Mouse (Mus musculus) megakaryocyte-erythroid progenitor cell, adult 5-6 weeks (primary cell): ENCODE data around the gene Ribc2. TPM values are rescaled to one million over a fixed set of nuclear protein-coding genes. Genes with fewer than 3 reads are reported as not detected.

ENCODE experiments used
- ATAC-seq: replicated peaks from 2 replicates; pipeline ENCODE4 v1.8.0; 2016; ENCODE audit warnings: mild to moderate bottlenecking, inconsistent platforms; ENCODE audit not compliant: severe bottlenecking, poor library complexity, low FRiP score, low TSS enrichment
- total RNA-seq, 2 experiments: library from RNA; stranded (forward) in 1 of 2; stranded (reverse) in 1 of 2; fragments of 200-1000, 215-1000 nt in 1 of 2; fragments of >200 nt in 1 of 2; fragmentation: Nextera tagmentation in 1 of 2; gene quantifications; 2 replicates each; pipeline ENCODE4 v1.2.3; 2014 to 2017

Ribc2 gene
- not detected in 2 replicates for total RNA-seq (2014; fragmentation: Nextera tagmentation)
- total RNA-seq (2017), result not detected in 2 replicates

GRCm38 (mm10) chr15:85131275-85132192 lies at the start of gene Ribc2, which contains the start of gene Smc1b:
Ribc2 (plus strand) TSS chr15:85132078.
Smc1b (minus strand) TSS chr15:85131964.
- ATAC-seq, result no peak

DNA sequence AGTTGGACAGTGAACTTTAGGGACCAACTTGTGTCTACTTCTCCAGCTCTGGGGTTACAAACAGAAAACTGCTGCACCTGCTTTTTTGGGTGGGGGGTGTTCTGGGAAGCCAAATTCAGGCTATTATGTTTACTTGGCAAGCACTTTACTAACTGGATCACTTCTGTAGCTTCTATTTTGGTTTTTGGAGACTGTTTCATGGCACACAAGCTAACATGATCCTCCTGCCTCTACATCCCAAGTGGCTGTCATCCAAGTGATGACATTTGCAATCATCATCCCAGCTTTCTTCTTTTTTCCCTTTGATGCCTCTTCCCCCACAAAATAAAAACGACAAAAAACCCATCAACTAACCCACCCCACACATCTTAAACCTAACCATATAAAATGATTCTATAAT lies 46.2 kb upstream of the Ribc2 start:
- ATAC-seq, result no peak

DNA sequence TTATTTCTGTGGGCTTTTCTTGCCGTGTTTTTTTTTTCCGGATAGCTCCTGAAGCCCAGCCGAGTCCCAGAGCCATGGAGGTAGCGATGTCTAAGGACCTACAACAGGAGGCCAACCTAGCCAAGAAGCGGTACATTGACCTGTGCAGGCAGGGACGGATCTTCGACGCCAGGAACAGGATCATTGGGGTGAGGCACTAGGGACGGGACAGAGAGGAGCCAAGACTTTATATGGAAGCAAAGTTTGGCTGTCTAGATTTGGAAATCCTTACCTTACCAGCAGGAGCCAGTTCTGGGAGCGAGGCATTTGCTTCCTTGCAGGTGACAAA lies 279 bp downstream of the Ribc2 start:
- no peak for ATAC-seq

DNA sequence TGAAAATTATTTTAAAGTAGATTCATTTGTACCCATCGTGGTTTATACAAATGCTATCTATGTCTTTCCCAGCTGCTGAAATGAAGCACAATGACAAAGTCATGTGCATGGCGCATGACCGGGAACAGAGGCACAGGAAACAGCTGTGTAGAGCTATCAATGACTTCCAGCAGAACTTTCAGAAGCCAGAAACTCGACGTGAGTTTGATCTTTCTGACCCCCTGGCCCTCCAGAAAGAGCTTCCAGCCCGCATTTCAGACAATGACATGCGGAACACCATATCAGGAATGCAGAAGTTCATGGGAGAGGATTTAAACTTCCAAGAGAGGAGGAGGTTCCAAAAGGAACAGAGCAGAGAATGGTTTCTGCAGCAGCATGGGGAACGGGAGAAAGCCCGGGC lies 3.3 kb downstream of the Ribc2 start:
- ATAC-seq, result no peak

- ATAC-seq, result no peak
Measured at GRCm38 (mm10) chr15:85141290-85141689, 9.4 kb downstream of the Ribc2 start.

DNA sequence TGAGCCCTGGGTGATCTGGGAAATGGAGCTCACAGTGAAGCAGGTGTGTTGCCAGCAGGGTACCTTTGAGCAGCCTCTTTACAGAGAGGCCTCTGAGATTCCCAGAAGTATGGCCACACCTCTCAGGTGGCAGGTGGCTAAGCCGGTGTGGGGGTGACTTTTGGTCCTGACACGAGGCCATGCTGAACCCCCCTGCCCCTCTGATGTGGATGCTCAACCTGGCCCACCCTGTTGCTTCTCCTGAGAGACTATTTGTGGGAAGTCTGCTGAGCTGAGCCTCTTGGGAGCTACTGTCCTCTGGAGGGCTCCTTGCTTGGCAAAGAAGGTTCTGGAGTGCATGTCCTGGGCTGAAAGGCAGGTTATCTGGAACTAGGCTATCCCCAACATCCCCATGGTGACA lies 10.6 kb downstream of the Ribc2 start:
- no peak for ATAC-seq

DNA sequence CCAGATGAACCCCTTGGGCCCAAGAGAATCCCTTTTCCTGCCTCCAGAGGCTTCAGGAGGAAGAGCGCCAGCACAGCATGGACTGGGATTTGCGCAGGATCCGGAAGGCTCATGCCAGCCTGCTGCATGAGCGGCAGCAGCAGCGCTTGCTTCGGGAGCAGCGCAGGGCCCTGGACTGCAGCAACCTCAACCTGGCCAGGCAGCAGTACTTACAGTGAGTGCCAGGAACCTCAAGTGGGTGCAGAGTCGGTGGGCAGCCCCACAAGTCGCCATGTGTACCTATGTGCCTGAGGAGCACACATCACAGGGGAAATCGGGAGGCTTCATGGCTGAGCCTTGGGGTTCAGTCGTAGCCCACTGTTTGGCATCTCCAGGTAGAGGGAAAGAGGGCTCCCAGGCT lies 11.3 kb downstream of the Ribc2 start:
- no peak for ATAC-seq

DNA sequence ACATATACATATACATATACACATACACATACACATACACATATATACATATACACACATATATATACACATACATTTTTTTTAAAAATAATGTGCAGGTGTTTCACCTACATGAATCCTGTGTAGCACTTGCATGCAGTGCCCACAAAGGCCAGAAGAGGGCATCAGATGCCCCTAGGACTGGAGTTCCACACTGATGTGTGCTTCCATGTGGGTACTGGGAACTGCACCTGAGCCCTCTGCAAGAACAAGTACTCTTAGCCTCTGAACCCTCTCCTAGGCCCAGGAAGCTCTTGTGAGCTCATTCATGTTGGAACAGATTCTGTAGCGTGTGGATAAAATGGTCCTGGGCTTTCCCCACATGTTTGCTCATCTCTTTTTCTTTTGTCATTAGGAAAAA lies 11.9 kb downstream of the Ribc2 start:
- no peak for ATAC-seq

GRCm38 (mm10) chr15:85144249-85144648 lies 12.4 kb downstream of the Ribc2 start:
- no peak for ATAC-seq

- ATAC-seq, result peak; percentile 78; the same call in 1 of the 2 replicates
Measured at GRCm38 (mm10) chr15:85151433-85151918, 19.6 kb downstream of the Ribc2 start.

- ATAC-seq, result no peak
Measured at GRCm38 (mm10) chr15:85152577-85152976, 20.7 kb downstream of the Ribc2 start.

DNA sequence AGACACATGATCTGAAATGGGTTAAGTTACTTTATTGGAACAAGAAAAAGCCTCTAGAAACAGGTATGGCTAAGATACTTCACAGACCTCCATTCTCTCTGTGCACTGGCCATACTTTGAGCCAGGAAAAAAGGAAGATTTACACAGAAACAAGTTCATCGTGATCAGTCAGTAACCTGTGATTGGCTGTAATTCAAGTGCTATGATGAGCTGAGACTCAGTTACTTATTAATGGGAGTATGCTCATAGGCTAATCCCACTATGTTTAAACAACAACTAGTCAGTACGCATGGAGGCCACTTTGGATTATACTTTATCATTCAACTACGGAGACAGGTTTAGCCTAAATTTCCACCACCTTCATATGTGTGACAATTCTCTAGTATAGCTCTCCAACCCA lies 22.2 kb downstream of the Ribc2 start:
- no peak for ATAC-seq

- ATAC-seq, result no peak
Measured at GRCm38 (mm10) chr15:85156198-85156597, 24.3 kb downstream of the Ribc2 start.

DNA sequence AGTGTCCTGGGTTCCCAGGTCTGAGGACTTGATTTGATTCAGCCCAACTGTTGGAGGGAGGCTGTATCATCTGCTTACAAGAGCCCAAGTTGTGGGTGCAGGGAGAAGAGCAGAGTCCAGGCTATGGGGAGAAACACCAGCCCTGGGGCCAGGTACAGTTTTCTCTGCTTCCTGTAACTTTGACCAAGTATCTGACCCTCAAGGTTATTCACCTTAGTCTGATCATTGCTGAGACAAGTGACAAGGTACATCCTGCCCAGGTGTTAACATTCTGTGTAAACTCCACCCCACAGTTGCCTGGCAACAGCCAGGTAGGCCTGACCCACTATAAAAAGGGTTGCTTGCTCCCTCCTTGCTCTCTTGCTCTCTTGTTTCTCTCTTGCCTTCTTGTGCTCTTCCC lies 29.5 kb downstream of the Ribc2 start:
- no peak for ATAC-seq

- no peak for ATAC-seq
Measured at GRCm38 (mm10) chr15:85162693-85163663, 31.1 kb downstream of the Ribc2 start.

- no peak for ATAC-seq
Measured at GRCm38 (mm10) chr15:85166433-85166933, 34.6 kb downstream of the Ribc2 start.

- ATAC-seq, result no peak
Measured at GRCm38 (mm10) chr15:85167086-85167679, 35.3 kb downstream of the Ribc2 start.

DNA sequence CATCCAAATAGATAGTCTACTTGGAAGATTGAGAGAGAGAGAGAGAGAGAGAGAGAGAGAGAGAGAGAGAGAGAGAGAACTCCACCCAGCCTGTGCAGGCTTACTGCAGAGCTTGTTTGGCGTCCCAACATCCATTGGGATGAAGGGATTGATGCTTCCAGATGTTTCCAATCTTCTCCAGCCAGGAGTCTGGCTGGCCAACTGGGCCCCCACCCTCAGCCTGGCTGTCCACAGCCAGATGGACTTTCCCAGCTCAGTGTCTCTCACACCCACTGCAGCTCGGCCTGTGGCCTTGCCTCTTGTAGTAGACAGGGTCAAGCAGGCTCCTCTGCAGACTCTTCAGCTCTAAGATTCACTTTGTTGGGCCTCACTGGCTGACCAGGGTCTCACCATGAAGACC lies 40.2 kb downstream of the Ribc2 start:
- ATAC-seq, result no peak

GRCm38 (mm10) chr15:85173425-85173824 lies 41.5 kb downstream of the Ribc2 start:
- no peak for ATAC-seq
